ENCODE assay signal across 8 mouse cellular contexts in the genomic region with DNA sequence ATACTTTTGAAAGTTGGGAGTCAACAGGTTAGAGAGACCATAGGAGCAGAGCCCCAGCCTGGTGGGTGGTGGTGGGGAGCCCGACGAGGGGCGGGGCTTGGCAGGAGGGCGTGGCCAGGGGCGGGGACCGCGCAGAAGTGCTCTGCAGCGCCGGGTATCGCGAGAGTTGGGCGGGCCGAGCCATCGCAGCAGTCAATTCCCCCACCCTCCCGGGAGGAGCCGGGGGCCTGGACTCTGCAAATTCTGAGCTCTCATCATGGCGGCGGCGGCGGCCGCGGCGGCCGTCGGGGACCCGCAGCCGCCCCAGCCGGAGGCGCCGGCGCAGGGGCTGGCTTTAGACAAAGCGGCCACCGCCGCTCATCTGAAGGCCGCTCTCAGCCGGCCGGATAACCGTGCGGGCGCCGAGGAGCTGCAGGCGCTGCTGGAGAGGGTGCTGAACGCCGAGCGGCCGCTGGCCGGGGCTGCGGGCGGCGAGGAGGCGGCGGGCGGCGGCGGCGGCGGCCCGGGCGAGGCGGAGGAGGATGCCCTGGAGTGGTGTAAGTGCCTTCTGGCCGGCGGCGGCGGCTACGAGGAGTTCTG. TPM values are rescaled to one million over a fixed set of nuclear protein-coding genes. Genes with fewer than 3 reads are reported as not detected.
A peak's percentile ranks its signal among the peaks of the same experiment; 100 is the strongest.
DNase-seq lines count a peak whose midpoint lies in the region; ATAC-seq lines count a peak whose summit lies in the region.

Ubr3 (plus strand) TSS at position 208 of the 579 bp plus-strand sequence.

- peak within 1 kb of the TSS; percentile 93 for H3K27ac ChIP-seq in hindbrain, embryonic 15.5 days (replicated peaks)

- peak within 1 kb of the TSS; percentile 94 for H3K4me3 ChIP-seq in hindbrain, embryonic 15.5 days

- peaks cover 20% of the 10 kb centered on the region for H3K4me1 ChIP-seq in hindbrain, embryonic 15.5 days (replicated peaks)

- H3K9ac ChIP-seq in hindbrain, embryonic 15.5 days, result peak within 1 kb of the TSS; percentile 99

- under 1% methylated on average over 53 of the region's 65 CpGs for WGBS in hindbrain, embryonic 15.5 days

- H3K27me3 ChIP-seq in hindbrain, embryonic 15.5 days, result no peaks in the 10 kb centered on the region

- peak; percentile 98 for ATAC-seq in hindbrain, embryonic 15.5 days (ENCODE audit: low FRiP score, low read depth)

- peak within 1 kb of the TSS; percentile 72 for H3K4me2 ChIP-seq in hindbrain, embryonic 15.5 days

- no peaks in the 10 kb centered on the region for H3K36me3 ChIP-seq in hindbrain, embryonic 15.5 days

- no peaks in the 10 kb centered on the region for H3K9me3 ChIP-seq in hindbrain, embryonic 15.5 days

- DNase-seq in T-cell, adult 2 months (ENCODE audit: low spot score), result peak; percentile 97
- DNase-seq in cerebellum, postnatal 36 days, result peak; percentile 96 to 99
- peak; percentile 95 for DNase-seq in frontal cortex, postnatal 36 days (ENCODE audit: low spot score in 2 of 2)
- peak; percentile 93 for DNase-seq in left cerebral cortex, adult 11 months (ENCODE audit: low spot score)
- DNase-seq in lung, postnatal 4 days, result peak; percentile 98 to 99
- peak; percentile 87 for DNase-seq in retina, postnatal 7 days (ENCODE audit: low read depth, low spot score)
- DNase-seq in urinary bladder, adult 2 months (ENCODE audit: low spot score), result peak; percentile 96

RNA-seq across cellular contexts. Expression of gene Ubr3, which starts in this region (rescaled TPM):
- 15.3 and 16.0 TPM in 2 replicates for polyA plus RNA-seq in hindbrain, embryonic 15.5 days (2015; fragmentation: Nextera tagmentation; extraction: Ambion mirVana)
- 34.6 and 37.0 TPM in 2 replicates for polyA plus RNA-seq in urinary bladder, adult 2 months (2012; rRNA removed)

Comparison
In these comparisons a context has a peak if more than half of its experiments do, and no peak if none do; other contexts are left out.
1. Peak in every context shown above with its lines: DNase-seq, ATAC-seq, H3K4me3 ChIP-seq and H3K27ac ChIP-seq.